Mouse (Mus musculus): ENCODE data around the gene Rab4b.

GRCm38 (mm10) chr7:27119676-27120075 lies 59.0 kb downstream of the Rab4b start, which contains the start of gene Cyp2f2:
- TF ChIP-seq CTCF (IDR thresholded peaks at IDR 0.05; ENCODE audit: low read depth, low read length) (no peak), GATA1 (IDR thresholded peaks at IDR 0.05; ENCODE audit: borderline replicate concordance, low read length) (no peak), GATA2 (IDR thresholded peaks at IDR 0.05; ENCODE audit: borderline replicate concordance, low read depth, low read length) (no peak), TAL1 (conservative IDR thresholded peaks at IDR 0.05; ENCODE audit: low read depth, low read length) (no peak)

Data from G1E (cell line).